Mouse (Mus musculus): ENCODE data around the gene Cyb5r1. TPM values are rescaled to one million over a fixed set of nuclear protein-coding genes. Genes with fewer than 3 reads are reported as not detected.

Gene Cyb5r1
- total and polyA plus RNA-seq, 3 experiments, result 17.5 to 43.6 (median 38.1) TPM

GRCm38 (mm10) chr1:134415168-134415831, 9.9 kb downstream of the Cyb5r1 start, which contains the start of gene Adipor1 (continued):
- TF ChIP-seq MYC (IDR thresholded peaks at IDR 0.05; ENCODE audit: low read depth, low read length) (0 out of 2 replicates have a peak, but pooled peaks have one; percentile 26), NRF1 (IDR thresholded peaks at IDR 0.05; ENCODE audit: low read depth, low read length) (peak; percentile 70), NELFE (IDR thresholded peaks at IDR 0.05; ENCODE audit: low read depth, low read length) (peak; percentile 95), BHLHE40 (IDR thresholded peaks at IDR 0.05; ENCODE audit: low read depth, low read length) (peak; percentile 62), USF2 (conservative IDR thresholded peaks at IDR 0.05; ENCODE audit: low read depth, low read length) (no peak), POLR2A (IDR thresholded peaks at IDR 0.05; ENCODE audit: low read depth, low read length) (peak; percentile 89), IRF4 (IDR thresholded peaks at IDR 0.05; ENCODE audit: low read depth, low read length) (peak; percentile 58; the same call in 1 of the 2 replicates)

GRCm38 (mm10) chr1:134418414-134418975, 13.1 kb downstream of the Cyb5r1 start:
- no peak overlapping the region for H3K4me3 ChIP-seq (replicated peaks in 1 of 3; ENCODE audit: low read depth in 2 of 3, low read length in 2 of 3, poor library complexity in 1 of 3)
- in situ Hi-C loops (cut with MboI; ENCODE audit: low pct_ligation_motif_present, low pct_unique_long_range_greater_than_20kb, low sequenced_read_pairs) (no loop called here), dilution Hi-C loops (cut with MboI; ENCODE audit: extremely low pct_ligation_motif_present, extremely low pct_unique_long_range_greater_than_20kb, low sequenced_read_pairs) (no loop called here)
- peaks cover 12 to 43% of the 10 kb centered on the region in 2 experiments for H3K36me3 ChIP-seq (replicated peaks in 1 of 2; ENCODE audit: control insufficient read depth in 1 of 2, insufficient read depth in 1 of 2, low read length in 1 of 2)
- no peak for DNase-seq (ENCODE audit: extremely low read depth)
- H3K4me1 ChIP-seq (ENCODE audit: control insufficient read depth in 1 of 2, insufficient read depth in 2 of 2), result peaks cover 8 to 49% of the 10 kb centered on the region in 2 experiments
- H3K27me3 ChIP-seq (replicated peaks), result no peaks in the 10 kb centered on the region
- H3K9me3 ChIP-seq (replicated peaks; ENCODE audit: low read length), result no peaks in the 10 kb centered on the region
- TF ChIP-seq CTCF (conservative IDR thresholded peaks at IDR 0.05 in 1 of 2, IDR thresholded peaks at IDR 0.05 in 1 of 2; ENCODE audit: low read depth in 2 of 2, low read length in 2 of 2) (no peak), NRF1 (IDR thresholded peaks at IDR 0.05; ENCODE audit: low read depth, low read length) (no peak), GABPA (IDR thresholded peaks at IDR 0.05; ENCODE audit: insufficient replicate concordance, low read depth, low read length) (no peak), IRF4 (IDR thresholded peaks at IDR 0.05; ENCODE audit: low read depth, low read length) (no peak), MAX (IDR thresholded peaks at IDR 0.05; ENCODE audit: low read length) (no peak), SIN3A (IDR thresholded peaks at IDR 0.05; ENCODE audit: low read length) (no peak), UBTF (IDR thresholded peaks at IDR 0.05; ENCODE audit: low read depth, low read length) (no peak), PAX5 (IDR thresholded peaks at IDR 0.05; ENCODE audit: low read length) (no peak), ELF1 (IDR thresholded peaks at IDR 0.05; ENCODE audit: low read depth, low read length) (no peak), RCOR1 (conservative IDR thresholded peaks at IDR 0.05; ENCODE audit: low read depth, low read length) (no peak), NELFE (IDR thresholded peaks at IDR 0.05; ENCODE audit: low read depth, low read length) (no peak), ZC3H11A (IDR thresholded peaks at IDR 0.05; ENCODE audit: low read depth, low read length) (no peak), USF1 (IDR thresholded peaks at IDR 0.05; ENCODE audit: low read depth, low read length) (no peak), CHD2 (IDR thresholded peaks at IDR 0.05; ENCODE audit: low read length) (no peak)
- H3K4me2 ChIP-seq (ENCODE audit: insufficient read depth, low read depth, poor library complexity, severe bottlenecking), result no peak overlapping the region
- no peak overlapping the region for H3K27ac ChIP-seq (ENCODE audit: insufficient read depth, low read depth)
- no peak overlapping the region for H3K9ac ChIP-seq (ENCODE audit: insufficient read depth, low read depth)
- peaks cover 58% of the 10 kb centered on the region for H3K79me2 ChIP-seq (replicated peaks; ENCODE audit: control insufficient read depth, extremely low read depth, insufficient read depth, poor library complexity, severe bottlenecking)
